Mouse (Mus musculus) spleen, adult 2 months (tissue): ENCODE results near the gene Snx25.

Source experiments
- CTCF ChIP-seq: fragments of 200-500 bp; IDR thresholded peaks from 2 replicates; pipeline ENCODE4 v1.5.1; 2011; ENCODE audit warnings: mild to moderate bottlenecking, inconsistent platforms; ENCODE audit not compliant: insufficient read depth, insufficient read length, insufficient replicate concordance; ENCODE audit errors: extremely low read depth
- POLR2A ChIP-seq: fragments of 200-500 bp; IDR thresholded peaks from 2 replicates; pipeline ENCODE4 v1.6.1; 2011; ENCODE audit warnings: low read depth, low read length, inconsistent platforms

- TF ChIP-seq CTCF (no peak), POLR2A (no peak)
Observed at GRCm38 (mm10) chr8:46151202-46152062, 527 bp downstream of the Snx25 start, which contains the start of gene Cfap97.
